Mouse (Mus musculus): ENCODE measurements around the gene Atrnl1.

DNA sequence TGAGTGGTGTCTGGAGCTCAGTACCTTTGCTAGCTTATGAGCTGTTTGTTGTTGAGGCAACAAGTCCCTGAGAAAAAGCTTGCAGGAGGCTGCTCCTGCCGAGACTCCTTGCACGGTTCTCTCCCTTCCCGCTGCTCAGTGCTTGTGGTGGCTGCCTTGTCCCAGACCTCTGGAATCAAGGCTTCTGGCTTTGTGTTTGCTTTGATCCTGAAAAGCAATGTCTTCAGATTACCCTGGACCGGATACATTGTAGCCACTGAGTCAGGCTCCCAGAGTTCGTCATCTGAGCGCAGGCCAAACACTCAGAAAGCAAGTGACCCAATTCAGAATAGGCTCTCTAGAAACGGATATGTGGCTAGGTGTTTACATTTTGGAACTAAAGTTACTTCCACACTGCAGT lies 35.8 kb upstream of the Atrnl1 start:
- TF ChIP-seq CTCF (IDR thresholded peaks at IDR 0.05; ENCODE audit: insufficient read depth, low read length) (no peak), POLR2A (IDR thresholded peaks at IDR 0.05; ENCODE audit: borderline replicate concordance, extremely low read depth, low read depth, low read length) (no peak)
